Mouse (Mus musculus): ENCODE data around the gene Crxos. TPM values are rescaled to one million over a fixed set of nuclear protein-coding genes. Genes with fewer than 3 reads are reported as not detected.

Gene Crxos
- polyA plus RNA-seq, 1 experiment from 2014 or later, result not detected

DNA sequence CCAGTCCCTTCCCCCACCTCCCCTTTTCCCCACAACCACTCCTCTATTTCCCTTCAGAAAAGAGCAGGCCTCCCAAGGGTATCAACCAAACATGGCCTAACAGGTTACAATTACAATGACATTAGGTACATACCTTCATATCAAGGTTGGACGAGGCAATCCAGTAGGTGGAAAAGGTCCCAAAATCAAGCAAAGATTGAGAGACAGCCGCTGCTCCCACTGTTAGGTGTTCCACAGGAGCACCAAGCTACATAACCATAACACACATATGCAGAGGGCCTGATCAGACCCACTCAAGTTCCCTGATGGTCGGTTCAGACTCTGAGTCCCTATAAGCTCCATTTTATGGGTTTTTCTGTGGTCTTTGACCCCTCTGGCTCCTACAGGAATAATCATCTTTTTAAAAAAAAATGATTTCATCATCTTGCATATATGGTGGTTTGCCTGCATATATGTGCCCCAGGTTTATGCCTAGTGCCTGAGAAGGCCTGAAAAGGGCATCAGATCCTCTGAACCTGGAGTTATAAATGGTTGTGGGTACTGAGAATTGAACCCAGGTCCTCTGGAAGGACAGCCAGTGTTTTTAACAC, 33.8 kb downstream of the Crxos start:
- DNase-seq (ENCODE audit: low spot score), result no peak
- 84% methylated on average over 3 of the region's 3 CpGs for WGBS

DNA sequence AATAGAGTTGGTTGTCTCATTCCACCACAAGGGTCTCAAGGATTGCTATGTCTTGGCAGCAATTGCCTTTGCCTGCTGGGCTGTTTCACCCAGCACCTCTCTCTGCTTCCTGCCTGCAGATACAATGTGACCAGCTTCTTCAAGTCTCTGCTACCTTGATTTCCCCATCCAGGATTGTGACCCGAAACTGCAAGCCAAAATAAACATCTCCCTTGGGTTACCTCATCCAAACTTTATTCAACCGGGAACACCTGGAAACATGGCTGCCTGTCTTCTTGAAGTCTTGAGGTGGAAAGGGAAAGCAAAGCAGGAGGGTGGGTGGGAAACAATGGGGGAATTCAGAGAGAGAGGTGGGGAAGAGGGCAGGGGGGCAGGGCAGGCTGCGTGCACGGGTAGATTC, 34.6 kb downstream of the Crxos start:
- peaks cover 7% of the 10 kb centered on the region; the same call in 1 of the 2 replicates for H3K4me1 ChIP-seq (replicated peaks; ENCODE audit: control insufficient read depth, insufficient read depth, low read length)
- no peak overlapping the region for H3K9ac ChIP-seq (ENCODE audit: low read depth, low read length)
- ATAC-seq (ENCODE audit: low FRiP score) (no peak), DNase-seq (ENCODE audit: low spot score) (no peak)
- no peak overlapping the region for H3K27ac ChIP-seq (ENCODE audit: low read depth, low read length)
- H3K27me3 ChIP-seq (ENCODE audit: control insufficient read depth, insufficient read depth, low read length), result no peaks in the 10 kb centered on the region
- 94% methylated on average over 4 of the region's 4 CpGs for WGBS
- no peaks in the 10 kb centered on the region for H3K9me3 ChIP-seq (ENCODE audit: control insufficient read depth, low read length)
- H3K36me3 ChIP-seq (ENCODE audit: control insufficient read depth, insufficient read depth, low read length), result peaks cover 5% of the 10 kb centered on the region
- no peak overlapping the region for H3K4me3 ChIP-seq (ENCODE audit: low read depth, low read length)
- no peak overlapping the region for H3K4me2 ChIP-seq (replicated peaks; ENCODE audit: low read depth, low read length)

More for the DNA sequence above, 33.8 kb downstream of the Crxos start:
- H3K4me2 ChIP-seq (replicated peaks; ENCODE audit: low read depth, low read length), result no peak overlapping the region
- H3K9ac ChIP-seq (ENCODE audit: low read depth, low read length), result no peak overlapping the region
- H3K36me3 ChIP-seq (ENCODE audit: control insufficient read depth, insufficient read depth, low read length), result peaks cover 5% of the 10 kb centered on the region
- no peak for ATAC-seq (ENCODE audit: low FRiP score)
- H3K4me3 ChIP-seq (ENCODE audit: low read depth, low read length), result no peak overlapping the region
- H3K27me3 ChIP-seq (ENCODE audit: control insufficient read depth, insufficient read depth, low read length), result no peaks in the 10 kb centered on the region
- no peaks in the 10 kb centered on the region for H3K9me3 ChIP-seq (ENCODE audit: control insufficient read depth, low read length)
- peaks cover 7% of the 10 kb centered on the region; the same call in 1 of the 2 replicates for H3K4me1 ChIP-seq (replicated peaks; ENCODE audit: control insufficient read depth, insufficient read depth, low read length)
- H3K27ac ChIP-seq (ENCODE audit: low read depth, low read length), result no peak overlapping the region

DNA sequence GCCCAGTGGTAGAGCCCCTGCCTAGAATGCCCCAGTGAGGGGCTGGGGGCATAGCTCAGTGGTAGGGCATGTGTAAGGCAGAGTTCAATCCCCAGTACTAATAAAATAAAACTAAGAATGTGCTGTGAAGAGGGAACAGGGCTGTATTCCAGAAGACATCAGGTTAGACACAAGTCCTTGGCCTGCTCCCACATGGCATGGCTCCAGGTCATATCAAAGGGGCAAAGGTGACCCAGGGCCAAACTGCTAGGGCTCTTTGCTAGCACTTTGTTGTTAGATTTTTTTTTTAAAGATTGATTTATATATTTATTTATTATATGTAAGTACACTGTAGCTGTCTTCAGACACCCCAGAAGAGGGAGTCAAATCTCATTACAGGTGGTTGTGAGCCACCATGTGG, 36.0 kb downstream of the Crxos start:
- H3K27me3 ChIP-seq (ENCODE audit: control insufficient read depth, insufficient read depth, low read length), result no peaks in the 10 kb centered on the region
- no peak overlapping the region for H3K9ac ChIP-seq (ENCODE audit: low read depth, low read length)
- ATAC-seq (ENCODE audit: low FRiP score), result no peak

GRCm38 (mm10) chr7:15919947-15920346, 37.5 kb downstream of the Crxos start:
- Histone ChIP-seq H3K4me2 (replicated peaks; ENCODE audit: low read depth, low read length) (no peak overlapping the region), H3K4me3 (ENCODE audit: low read depth, low read length) (no peak overlapping the region), H3K9ac (ENCODE audit: low read depth, low read length) (no peak overlapping the region), H3K9me3 (ENCODE audit: control insufficient read depth, low read length) (no peaks in the 10 kb centered on the region), H3K4me1 (replicated peaks; ENCODE audit: control insufficient read depth, insufficient read depth, low read length) (peaks cover 7% of the 10 kb centered on the region; the same call in 1 of the 2 replicates), H3K27me3 (ENCODE audit: control insufficient read depth, insufficient read depth, low read length) (no peaks in the 10 kb centered on the region), H3K36me3 (ENCODE audit: control insufficient read depth, insufficient read depth, low read length) (peaks cover 5% of the 10 kb centered on the region), H3K27ac (ENCODE audit: low read depth, low read length) (no peak overlapping the region)
- ATAC-seq (ENCODE audit: low FRiP score), result no peak
- DNase-seq (ENCODE audit: low spot score), result no peak
- WGBS, result 92% methylated on average over 9 of the region's 9 CpGs

More for the DNA sequence above, 36.0 kb downstream of the Crxos start:
- H3K4me3 ChIP-seq (ENCODE audit: low read depth, low read length), result no peak overlapping the region
- H3K36me3 ChIP-seq (ENCODE audit: control insufficient read depth, insufficient read depth, low read length), result peaks cover 5% of the 10 kb centered on the region
- no peaks in the 10 kb centered on the region for H3K9me3 ChIP-seq (ENCODE audit: control insufficient read depth, low read length)
- H3K4me2 ChIP-seq (replicated peaks; ENCODE audit: low read depth, low read length), result no peak overlapping the region
- peaks cover 7% of the 10 kb centered on the region; the same call in 1 of the 2 replicates for H3K4me1 ChIP-seq (replicated peaks; ENCODE audit: control insufficient read depth, insufficient read depth, low read length)
- no peak for DNase-seq (ENCODE audit: low spot score)
- no peak overlapping the region for H3K27ac ChIP-seq (ENCODE audit: low read depth, low read length)

DNA sequence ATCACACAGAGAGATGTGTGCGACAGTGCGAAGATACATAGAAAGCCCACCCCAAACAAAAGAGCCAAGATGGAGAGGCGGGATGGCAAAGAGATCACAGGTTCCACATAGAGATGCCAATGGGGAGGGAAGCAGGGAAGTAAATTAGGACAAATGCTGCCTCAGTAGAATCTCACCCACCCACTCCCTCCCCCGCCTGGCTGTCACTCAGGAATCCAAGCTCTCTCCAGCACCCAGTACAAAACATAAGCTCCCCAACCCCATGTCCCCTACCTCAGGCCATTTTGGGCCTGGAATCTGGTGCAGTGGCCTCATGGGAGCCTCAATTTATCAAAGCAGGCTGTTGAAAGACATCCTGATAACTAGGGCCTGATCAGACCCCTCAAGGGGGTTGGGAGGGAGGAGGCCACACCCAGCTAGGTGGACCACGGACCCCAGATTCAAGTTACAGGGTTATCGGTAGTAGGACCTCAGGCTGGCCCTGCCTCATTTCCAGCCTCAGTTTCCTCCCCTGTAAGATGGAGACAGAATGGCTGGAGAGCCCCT, 38.3 kb downstream of the Crxos start:
- no peak for DNase-seq (ENCODE audit: low spot score)
- Histone ChIP-seq H3K9me3 (ENCODE audit: control insufficient read depth, low read length) (no peaks in the 10 kb centered on the region), H3K4me1 (replicated peaks; ENCODE audit: control insufficient read depth, insufficient read depth, low read length) (peaks cover 7% of the 10 kb centered on the region; the same call in 1 of the 2 replicates), H3K4me2 (replicated peaks; ENCODE audit: low read depth, low read length) (peak overlapping the region; percentile 54), H3K27me3 (ENCODE audit: control insufficient read depth, insufficient read depth, low read length) (no peaks in the 10 kb centered on the region), H3K27ac (ENCODE audit: low read depth, low read length) (no peak overlapping the region), H3K9ac (ENCODE audit: low read depth, low read length) (peak overlapping the region; percentile 73), H3K36me3 (ENCODE audit: control insufficient read depth, insufficient read depth, low read length) (peaks cover 5% of the 10 kb centered on the region), H3K4me3 (ENCODE audit: low read depth, low read length) (peak overlapping the region; percentile 57)
- no peak for ATAC-seq (ENCODE audit: low FRiP score)
- WGBS, result 91% methylated on average over 6 of the region's 6 CpGs

- ATAC-seq (ENCODE audit: low FRiP score), result peak; percentile 64
- Histone ChIP-seq H3K9me3 (ENCODE audit: control insufficient read depth, low read length) (no peaks in the 10 kb centered on the region), H3K4me1 (replicated peaks; ENCODE audit: control insufficient read depth, insufficient read depth, low read length) (peaks cover 7% of the 10 kb centered on the region; the same call in 1 of the 2 replicates), H3K4me3 (ENCODE audit: low read depth, low read length) (peak overlapping the region; percentile 57), H3K4me2 (replicated peaks; ENCODE audit: low read depth, low read length) (peak overlapping the region; percentile 54), H3K27ac (ENCODE audit: low read depth, low read length) (peak overlapping the region; percentile 33), H3K9ac (ENCODE audit: low read depth, low read length) (peak overlapping the region; percentile 73), H3K36me3 (ENCODE audit: control insufficient read depth, insufficient read depth, low read length) (peaks cover 5% of the 10 kb centered on the region), H3K27me3 (ENCODE audit: control insufficient read depth, insufficient read depth, low read length) (no peaks in the 10 kb centered on the region)
- DNase-seq (ENCODE audit: low spot score), result peak; percentile 74
- WGBS, result 0% methylated on average over 10 of the region's 10 CpGs
These were observed 39.4 kb downstream of the Crxos start for GRCm38 (mm10) chr7:15921796-15922195.

GRCm38 (mm10) chr7:15922220-15922773, 39.9 kb downstream of the Crxos start, which contains the start of gene Selenow:
Gene Selenow (minus strand): TSS chr7:15922402.
- Histone ChIP-seq H3K36me3 (ENCODE audit: control insufficient read depth, insufficient read depth, low read length) (peaks cover 5% of the 10 kb centered on the region), H3K4me3 (ENCODE audit: low read depth, low read length) (peak within 1 kb of the TSS; percentile 57), H3K9me3 (ENCODE audit: control insufficient read depth, low read length) (no peaks in the 10 kb centered on the region), H3K27me3 (ENCODE audit: control insufficient read depth, insufficient read depth, low read length) (no peaks in the 10 kb centered on the region), H3K27ac (ENCODE audit: low read depth, low read length) (peak within 1 kb of the TSS; percentile 33), H3K9ac (ENCODE audit: low read depth, low read length) (peak within 1 kb of the TSS; percentile 73), H3K4me2 (replicated peaks; ENCODE audit: low read depth, low read length) (peak within 1 kb of the TSS; percentile 54), H3K4me1 (replicated peaks; ENCODE audit: control insufficient read depth, insufficient read depth, low read length) (peaks cover 7% of the 10 kb centered on the region; the same call in 1 of the 2 replicates)
- peak; percentile 96 for DNase-seq (ENCODE audit: low spot score)
- under 1% methylated on average over 33 of the region's 33 CpGs for WGBS
- ATAC-seq (ENCODE audit: low FRiP score), result peak; percentile 96

DNA sequence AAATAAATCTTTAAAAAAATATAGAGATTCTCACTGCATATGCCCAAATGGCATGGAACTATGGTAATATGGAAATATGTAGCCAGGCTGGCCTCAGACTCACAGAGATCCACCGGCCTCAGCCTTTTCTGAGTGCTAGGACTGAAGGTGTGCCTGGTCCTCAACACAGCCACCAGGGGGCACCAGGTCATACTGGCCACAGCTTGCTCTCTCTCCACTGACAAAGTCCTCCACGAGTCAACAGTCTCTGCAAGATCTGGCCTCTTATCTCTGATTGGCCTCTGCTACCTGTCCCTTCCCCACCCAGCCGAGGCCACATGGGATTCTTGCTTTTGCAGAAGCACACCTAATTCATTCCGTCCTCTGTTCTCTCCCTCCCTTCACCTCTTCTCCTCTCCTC, 47.5 kb downstream of the Crxos start:
- Histone ChIP-seq H3K4me3 (ENCODE audit: low read depth, low read length) (no peak overlapping the region), H3K4me1 (replicated peaks; ENCODE audit: control insufficient read depth, insufficient read depth, low read length) (no peaks in the 10 kb centered on the region), H3K9ac (ENCODE audit: low read depth, low read length) (no peak overlapping the region), H3K36me3 (ENCODE audit: control insufficient read depth, insufficient read depth, low read length) (no peaks in the 10 kb centered on the region), H3K27ac (ENCODE audit: low read depth, low read length) (no peak overlapping the region), H3K4me2 (replicated peaks; ENCODE audit: low read depth, low read length) (no peak overlapping the region), H3K9me3 (ENCODE audit: control insufficient read depth, low read length) (no peaks in the 10 kb centered on the region), H3K27me3 (ENCODE audit: control insufficient read depth, insufficient read depth, low read length) (no peaks in the 10 kb centered on the region)
- 34% methylated on average over 4 of the region's 4 CpGs for WGBS
- DNase-seq (ENCODE audit: low spot score) (peak; percentile 58), ATAC-seq (ENCODE audit: low FRiP score) (peak; percentile 57; the same call in 1 of the 2 replicates)

GRCm38 (mm10) chr7:15930543-15930942, 48.1 kb downstream of the Crxos start:
- no peak overlapping the region for H3K27ac ChIP-seq (ENCODE audit: low read depth, low read length)
- WGBS, result 67% methylated on average over 2 of the region's 2 CpGs

More at GRCm38 (mm10) chr7:15930543-15930942, 48.1 kb downstream of the Crxos start:
- Histone ChIP-seq H3K4me2 (replicated peaks; ENCODE audit: low read depth, low read length) (no peak overlapping the region), H3K4me3 (ENCODE audit: low read depth, low read length) (no peak overlapping the region), H3K36me3 (ENCODE audit: control insufficient read depth, insufficient read depth, low read length) (no peaks in the 10 kb centered on the region), H3K9ac (ENCODE audit: low read depth, low read length) (no peak overlapping the region), H3K27me3 (ENCODE audit: control insufficient read depth, insufficient read depth, low read length) (no peaks in the 10 kb centered on the region), H3K4me1 (replicated peaks; ENCODE audit: control insufficient read depth, insufficient read depth, low read length) (no peaks in the 10 kb centered on the region), H3K9me3 (ENCODE audit: control insufficient read depth, low read length) (no peaks in the 10 kb centered on the region)
- ATAC-seq (ENCODE audit: low FRiP score) (no peak), DNase-seq (ENCODE audit: low spot score) (no peak)
